Mouse (Mus musculus) adrenal gland, adult (tissue): ENCODE measurements around the gene Lpin2.

Source experiments
- DNase-seq, 2 experiments: peaks; one replicate each; pipeline ENCODE4 v3.0.0; 2022 to 2023; ENCODE audit warnings: low spot score in 1 of 2; ENCODE audit not compliant: inconsistent age in 2 of 2

Lpin2 gene

DNA sequence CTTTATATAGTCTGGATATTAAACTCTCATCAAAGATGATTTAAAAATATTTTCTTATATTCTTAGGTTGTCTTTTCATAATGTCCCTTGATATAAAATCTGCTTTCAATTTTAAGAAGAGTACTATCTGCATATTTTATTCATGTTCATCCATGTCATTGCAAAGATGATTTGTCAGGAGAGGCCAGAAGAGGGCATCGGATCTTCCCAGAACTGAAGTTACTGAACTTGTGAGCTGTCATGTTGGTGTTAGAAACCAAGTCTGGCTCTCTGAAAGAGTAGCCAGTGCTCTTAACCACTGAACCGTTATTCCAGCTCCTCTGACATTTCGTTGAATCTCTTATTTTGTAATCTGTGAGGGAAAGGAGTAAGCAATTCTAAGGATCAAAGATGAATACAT, 17.0 kb downstream of the Lpin2 start:
- DNase-seq = no peak

DNA sequence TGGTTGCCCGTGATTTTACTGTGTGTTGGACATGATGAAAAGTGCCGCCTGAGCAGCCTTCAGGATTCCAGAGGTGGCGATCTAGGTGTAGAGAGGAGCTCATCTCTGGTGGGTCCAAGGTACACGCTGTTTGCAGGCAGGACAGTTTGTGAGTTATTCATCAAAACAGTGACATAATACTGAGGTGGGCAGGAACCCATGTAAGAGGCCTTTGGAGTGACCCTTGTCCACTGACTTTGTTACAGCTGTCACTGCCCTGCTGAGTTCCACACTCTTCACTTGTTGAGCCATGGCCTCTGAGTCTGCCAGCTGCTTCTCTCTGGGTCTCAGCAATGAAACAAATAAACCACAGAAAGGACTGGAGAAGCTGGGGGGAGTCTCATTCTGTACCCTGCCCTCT, 19.8 kb downstream of the Lpin2 start:
- no peak for DNase-seq

DNA sequence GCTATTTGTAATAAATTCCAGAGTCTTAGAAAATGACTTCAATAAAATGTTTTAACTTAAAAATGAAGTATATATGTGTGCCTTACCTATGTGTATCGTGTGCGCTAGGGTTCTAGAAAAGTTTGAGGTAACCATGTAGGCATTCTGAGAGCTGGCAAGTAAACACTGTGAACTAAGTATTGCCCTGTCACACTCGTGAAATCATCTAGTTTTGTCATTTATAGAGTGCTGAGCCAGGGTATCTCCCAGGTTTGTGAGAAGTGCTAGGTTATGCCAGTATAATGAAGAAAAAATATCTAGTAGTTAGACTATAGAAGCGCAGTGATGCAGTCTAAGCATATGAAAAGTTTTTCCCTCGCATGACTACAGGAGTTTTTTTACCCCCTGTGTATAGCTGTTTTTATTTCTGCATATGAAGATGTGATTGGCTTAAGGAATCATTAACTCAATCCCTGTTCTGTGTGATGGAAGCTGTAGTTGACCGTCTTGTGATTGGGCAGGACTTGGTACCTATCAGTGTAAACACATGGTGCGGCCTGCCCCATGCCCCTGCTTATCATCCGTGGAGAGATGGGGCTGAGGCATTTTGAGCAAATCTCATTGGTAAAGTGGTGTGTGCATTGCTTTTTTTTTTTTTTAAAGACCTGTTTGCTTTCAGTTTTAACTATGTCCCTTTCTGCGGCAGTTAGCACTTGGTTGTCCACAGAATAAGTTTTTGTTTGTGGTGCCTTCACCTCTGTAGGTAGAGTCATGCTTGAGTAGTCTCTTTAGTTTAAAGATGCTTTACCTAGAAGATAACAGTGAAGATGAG, 21.8 kb downstream of the Lpin2 start:
- no peak for DNase-seq

DNA sequence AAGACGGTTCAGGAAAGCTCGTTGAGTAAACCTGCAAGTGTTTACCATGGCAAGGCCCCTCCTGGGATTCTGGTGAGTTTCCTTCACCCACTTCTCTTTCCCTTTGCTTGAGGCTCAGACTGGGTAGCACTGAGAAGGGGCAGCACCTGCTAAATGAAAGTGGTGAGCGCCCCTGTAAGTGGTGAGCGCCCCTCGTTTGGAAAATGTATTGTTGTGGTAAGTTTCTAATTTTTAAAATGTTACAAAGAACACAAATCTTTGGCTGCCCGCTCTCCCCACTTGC, 22.4 kb downstream of the Lpin2 start:
- no peak for DNase-seq

DNA sequence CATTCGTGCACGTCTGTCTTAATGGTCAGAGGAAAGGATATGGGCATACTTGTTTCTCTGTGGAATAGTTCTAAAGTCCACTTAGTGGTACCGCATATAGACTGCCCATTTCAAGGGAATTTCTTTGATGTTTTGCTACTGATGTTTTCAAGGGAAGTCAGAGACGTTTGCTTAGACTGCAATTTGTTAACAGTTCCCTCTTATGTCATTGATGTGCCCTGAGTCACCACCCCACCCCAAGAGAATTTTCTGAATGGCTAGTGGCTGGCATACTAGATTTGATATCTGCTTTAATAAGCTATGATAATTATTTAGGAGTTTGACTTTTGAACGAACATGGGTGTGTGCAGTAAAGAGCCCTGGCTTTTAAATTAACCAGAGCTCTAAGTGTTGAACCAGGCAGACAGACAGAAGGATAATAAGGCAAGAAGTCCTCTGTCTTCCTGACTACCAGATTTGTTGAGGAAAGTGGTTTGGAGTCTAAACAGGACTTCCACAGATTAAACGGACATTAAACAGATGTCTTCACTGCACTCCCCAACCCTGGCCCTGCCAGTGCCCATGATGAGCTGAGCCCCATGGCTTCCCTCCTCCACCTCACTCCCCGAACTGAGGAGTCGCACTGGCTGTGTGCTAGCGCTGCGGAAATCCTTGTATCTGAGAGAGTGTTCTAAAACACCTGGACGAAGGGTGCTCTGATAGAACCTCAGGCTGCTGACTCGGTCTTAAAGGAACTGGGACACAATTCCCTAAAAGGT, 24.0 kb downstream of the Lpin2 start:
- peak in 1 of 2 experiments; percentile 72 for DNase-seq

DNA sequence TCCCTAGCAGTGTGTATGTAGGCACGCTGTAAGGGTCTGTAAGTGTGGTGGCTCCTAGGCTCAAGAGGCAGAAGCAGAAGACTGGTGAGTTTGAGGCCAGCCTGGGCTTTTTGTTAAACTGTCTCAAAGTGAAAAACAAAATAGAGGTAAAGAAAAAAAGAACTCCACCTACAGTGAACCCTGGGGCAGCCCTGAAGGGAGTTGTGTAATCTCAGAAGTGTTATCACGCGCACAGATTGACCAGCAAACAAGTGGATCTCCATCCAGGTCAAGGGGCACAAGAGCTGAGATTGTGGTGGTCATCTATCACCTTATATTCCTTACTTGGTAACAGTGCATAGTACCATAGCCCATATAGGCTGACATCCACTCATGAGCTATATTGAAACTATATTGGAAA, 24.9 kb downstream of the Lpin2 start:
- no peak for DNase-seq

DNA sequence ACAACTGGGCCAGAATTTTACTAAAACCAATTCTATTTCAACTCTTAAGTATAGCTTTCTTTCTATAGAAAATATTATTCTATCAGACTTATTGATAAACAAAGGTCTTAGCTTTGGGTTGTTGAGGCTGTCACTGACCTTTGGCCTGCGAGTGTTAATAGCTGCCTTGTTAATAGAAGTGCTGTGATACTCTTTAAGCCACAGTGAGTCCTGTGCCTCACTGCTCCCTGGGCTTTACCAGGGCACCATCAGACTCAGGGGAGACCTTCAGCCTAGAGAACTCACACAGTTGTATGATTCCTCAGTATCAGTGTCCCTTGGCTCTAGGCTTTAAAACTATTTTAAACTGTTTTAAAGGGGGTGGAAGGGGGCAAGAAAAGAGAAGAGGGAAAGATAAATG, 26.0 kb downstream of the Lpin2 start:
- no peak for DNase-seq

DNA sequence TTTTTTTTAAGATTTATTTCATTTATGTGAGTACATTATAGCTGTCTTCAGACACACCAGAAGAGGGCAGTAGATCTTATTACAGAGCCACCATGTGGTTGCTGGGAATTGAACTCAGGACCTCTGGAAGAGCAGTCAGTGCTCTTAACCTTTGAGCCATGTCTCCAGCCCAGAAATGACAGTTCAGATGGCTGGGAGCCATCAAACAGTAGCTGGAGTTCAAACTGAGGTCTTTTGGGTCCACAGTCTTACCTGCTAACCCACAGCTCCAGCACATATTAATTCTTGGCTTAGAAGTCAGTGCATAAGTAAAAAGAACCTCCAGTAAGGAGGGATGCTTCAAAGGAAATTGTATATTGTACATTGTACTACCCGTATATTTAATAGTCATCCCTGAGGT, 26.6 kb downstream of the Lpin2 start:
- DNase-seq = no peak

DNA sequence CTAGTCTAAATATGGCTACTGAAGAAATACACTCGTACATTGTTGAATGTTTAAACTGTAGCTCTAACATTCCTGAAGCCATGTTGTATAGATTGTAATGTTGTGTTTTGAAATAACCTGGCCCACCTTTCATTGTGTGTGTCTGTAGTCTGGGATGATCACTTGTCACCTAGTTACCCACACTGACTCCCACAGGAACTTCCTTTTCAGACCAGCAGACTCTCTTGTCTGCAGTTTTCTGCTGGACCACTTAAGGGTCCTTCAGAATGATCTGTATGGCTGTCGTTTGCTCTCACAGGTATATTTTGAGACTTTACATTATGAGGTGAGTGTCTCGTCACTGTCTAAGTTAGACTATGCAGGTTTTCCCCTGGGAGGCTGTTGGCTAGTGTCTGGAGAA, 27.6 kb downstream of the Lpin2 start:
- DNase-seq = no peak

DNA sequence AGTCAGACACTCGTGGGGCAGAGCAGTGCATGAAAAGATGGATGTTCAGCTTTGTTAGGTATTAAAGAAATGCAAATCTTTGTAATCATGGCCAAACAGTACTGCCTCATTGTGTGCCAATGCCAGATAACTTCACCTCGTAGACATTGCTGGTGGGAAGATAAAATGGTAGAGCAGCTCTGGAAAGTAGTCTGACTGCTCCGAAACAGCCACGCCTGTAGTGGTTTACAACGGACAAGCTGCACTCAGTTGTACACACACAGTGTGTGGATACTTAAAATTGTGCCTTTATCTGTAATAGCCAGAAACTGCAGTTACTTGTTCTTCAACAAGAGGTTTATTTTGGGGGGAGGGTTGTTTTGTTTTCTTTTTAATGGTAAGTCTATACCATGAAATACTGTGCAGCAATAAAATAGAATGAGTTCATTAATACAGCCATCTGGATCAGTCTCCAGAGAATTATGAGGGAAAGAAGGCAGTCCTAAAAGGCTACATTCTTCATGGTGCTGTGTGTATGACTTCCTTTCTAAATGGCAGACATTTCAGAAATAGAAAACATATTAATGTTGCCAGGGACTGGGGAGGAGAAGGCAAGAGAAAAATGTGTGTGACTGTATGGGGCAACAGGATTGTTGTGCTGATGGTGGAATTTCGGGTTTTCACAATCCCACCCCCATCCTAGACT, 29.7 kb downstream of the Lpin2 start:
- no peak for DNase-seq

DNA sequence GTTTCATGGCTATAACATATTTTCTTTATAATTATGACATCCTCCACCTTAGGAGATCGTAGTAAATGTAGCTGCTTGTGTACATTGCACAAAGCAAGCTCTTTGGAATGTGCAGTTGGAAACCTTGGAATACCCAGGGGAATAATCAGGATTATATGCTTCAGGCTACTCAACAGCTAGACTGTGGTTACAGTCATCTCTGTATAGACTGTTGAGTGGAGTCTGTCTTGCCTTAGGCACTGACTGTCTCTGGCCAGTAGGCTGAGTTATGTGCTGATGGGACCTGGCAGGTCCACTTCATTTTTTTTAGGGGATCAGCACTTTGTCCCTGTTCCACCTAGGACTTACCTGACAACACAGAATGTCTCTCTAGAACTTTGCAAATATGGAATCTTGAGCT, 31.3 kb downstream of the Lpin2 start:
- DNase-seq = no peak

DNA sequence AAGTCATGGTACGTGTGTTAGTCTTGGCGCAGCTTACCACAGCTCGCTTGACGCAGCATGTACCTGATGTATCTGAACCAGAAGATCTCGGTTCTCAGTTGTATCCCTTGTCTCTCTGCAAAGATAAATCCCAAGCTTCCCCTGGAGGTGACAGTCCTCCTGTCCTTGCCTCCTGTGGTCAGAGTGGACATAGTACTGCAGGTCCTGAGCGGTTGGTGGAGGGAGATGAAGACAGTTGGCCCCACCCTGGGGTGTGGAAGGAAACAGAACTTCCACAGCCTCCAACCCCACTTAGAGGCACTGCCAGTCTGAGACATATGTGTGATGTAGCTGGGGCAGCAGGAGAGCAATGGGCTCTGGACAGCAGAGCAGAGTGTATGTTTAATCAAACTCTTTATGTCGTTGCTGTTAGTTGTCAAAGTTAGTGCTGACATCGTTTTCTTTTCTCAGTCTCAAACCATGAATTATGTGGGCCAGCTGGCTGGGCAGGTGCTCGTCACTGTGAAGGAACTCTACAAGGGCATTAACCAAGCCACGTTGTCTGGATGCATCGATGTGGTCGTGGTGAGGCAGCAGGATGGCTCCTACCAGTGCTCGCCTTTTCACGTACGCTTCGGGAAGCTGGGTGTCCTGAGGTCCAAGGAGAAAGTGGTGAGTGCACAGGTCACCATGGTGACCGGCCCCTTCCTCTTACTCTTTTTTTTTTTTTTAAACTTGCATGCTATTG, 32.3 kb downstream of the Lpin2 start:
- no peak for DNase-seq

DNA sequence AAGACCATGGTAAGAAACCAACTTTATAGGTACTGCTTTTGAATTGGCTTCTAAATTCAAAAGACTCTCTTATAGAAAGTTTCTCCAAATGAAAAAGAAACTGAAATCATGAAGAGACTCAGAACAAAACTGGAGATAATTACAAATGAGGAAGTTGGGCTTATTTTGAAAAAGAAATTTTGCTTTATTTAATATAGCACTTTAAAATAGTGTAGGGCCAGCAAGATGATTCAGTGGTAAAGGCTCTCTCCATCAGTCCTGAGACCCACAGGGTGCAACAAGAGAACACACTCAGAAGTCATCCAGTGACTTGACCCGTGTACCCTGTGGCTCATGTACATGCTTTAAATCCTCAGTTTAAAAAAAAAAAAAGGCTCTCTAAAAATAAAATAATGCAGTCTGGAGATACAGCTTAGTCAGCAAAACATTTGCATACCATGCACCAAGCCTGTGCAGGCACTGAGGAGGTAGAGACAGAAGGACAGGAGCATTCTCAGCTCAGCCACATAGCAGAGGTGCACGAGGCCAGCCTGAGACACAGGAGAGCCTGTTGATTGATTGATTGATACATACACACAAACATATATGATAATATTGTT, 33.0 kb downstream of the Lpin2 start:
- DNase-seq = no peak

DNA sequence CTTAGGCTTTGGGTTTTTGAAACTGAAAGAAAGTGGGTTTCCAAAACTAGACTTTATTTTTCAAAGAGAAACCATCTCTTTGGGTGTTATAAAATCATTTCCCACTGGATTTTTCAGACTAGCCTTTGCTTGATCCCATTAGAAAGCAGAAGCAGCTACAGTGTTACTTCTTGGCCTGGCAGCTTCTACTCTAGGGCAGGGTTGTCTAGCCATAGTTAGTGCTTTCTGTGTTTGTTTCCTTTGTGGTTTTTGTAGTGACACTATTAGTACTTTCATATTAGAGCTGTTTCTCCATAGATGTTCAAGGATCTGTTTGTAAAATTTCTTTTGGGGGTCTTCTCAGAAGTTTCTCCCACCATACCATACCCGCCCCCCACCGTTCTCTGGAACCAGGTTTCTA, 33.9 kb downstream of the Lpin2 start:
- no peak for DNase-seq

DNA sequence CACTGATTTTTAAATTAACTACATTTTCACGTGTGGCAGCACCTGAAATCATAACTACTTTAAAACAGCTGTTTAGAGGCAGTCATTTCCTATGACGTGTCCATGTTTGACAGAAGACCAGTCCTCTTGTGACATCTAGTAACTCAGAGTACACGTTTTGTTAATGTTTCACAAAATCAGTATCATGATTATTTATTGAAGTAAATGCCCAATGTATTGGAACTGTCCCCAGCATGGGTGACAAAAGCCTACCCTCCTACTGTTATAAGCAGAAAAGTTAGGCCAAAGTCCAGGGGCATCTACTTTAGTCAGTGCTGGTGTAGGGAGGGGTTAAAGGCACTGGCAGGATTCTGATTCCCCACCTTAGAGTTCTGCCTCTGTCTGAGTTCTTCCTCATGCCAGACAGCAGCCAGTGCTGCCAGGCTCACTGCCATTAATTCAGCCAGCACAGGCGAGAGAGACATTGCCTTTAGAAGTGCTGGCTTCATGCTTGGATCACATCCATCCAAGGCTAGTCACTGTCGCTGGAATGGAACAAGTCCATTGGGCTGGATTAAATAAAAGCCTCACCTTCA, 34.8 kb downstream of the Lpin2 start:
- DNase-seq = no peak

DNA sequence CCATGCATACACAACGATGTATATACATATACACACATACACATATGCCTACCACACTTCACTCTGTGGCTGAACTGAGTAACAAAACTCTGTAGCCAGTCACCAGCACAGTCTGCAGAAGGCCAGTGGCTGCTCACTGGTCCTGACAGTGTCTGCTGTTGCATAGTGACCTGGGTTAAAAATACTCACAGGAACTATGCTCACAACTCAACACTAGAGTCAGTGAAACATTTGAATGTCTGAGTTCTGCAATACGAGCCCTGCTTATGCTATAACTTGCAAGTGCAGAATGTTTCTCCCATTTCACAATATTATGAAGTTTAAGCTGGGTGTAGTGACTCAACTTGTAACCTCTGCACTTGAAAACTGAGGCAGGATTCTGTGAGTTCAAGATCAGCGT, 39.0 kb downstream of the Lpin2 start:
- no peak for DNase-seq

DNA sequence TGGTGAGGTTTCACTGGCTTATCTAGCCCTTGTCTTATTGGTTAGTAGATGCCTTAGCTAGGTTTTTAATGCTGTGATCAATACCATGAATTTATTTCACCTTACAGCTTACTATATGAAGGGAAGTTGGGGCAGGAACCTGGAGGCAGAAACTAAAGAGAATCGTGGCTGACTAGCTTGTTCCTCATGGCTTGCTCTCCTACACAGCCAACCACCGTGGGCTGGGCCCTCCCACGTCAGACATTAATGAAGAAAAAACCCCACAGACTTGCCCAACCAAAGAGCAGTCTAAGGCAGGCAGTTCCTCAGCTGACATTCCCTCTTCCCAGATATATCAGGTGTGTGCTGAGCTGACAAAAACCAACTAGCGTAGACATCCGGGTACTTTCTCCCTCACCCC, 41.3 kb downstream of the Lpin2 start:
- no peak for DNase-seq

DNA sequence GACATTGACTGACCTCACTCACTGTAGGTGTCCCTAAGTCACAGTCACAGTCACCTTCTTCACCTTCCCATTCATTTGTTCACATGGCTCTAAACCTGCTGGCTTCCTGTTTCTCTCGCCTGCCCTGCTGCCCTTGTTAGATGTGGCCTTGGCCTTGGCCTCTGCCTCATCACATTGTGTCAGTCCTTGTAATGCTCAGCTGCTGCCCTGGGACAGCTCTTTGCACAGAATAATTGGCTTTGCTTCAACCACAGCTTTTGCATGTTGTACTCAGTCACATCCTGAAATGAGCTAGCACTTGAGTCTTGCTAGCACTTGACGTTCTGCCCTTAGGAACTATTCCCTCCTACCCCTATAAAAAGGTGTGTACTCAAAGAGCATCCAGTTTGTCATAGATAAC, 42.2 kb downstream of the Lpin2 start:
- DNase-seq = peak; percentile 52 to 82

DNA sequence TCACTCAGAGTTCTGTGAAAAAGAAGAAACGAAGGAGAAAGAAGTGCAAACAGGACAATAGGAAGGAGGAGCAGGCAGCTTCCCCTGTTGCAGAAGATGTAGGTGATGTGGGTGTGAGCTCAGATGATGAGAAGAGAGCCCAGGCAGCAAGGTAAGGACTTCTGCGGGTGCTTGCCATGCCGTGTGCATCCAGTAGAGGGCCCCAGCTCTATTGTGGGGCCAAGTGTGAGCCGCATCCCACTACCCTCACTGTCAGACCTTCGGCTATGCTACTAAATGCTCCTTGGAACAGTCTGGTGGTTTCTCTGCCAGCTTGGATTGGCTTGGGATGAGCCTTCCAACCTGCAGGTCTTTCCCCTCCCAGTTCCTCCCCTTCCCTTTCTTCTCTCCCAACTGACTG, 42.7 kb downstream of the Lpin2 start:
- peak in 1 of 2 experiments; percentile 65 for DNase-seq

DNA sequence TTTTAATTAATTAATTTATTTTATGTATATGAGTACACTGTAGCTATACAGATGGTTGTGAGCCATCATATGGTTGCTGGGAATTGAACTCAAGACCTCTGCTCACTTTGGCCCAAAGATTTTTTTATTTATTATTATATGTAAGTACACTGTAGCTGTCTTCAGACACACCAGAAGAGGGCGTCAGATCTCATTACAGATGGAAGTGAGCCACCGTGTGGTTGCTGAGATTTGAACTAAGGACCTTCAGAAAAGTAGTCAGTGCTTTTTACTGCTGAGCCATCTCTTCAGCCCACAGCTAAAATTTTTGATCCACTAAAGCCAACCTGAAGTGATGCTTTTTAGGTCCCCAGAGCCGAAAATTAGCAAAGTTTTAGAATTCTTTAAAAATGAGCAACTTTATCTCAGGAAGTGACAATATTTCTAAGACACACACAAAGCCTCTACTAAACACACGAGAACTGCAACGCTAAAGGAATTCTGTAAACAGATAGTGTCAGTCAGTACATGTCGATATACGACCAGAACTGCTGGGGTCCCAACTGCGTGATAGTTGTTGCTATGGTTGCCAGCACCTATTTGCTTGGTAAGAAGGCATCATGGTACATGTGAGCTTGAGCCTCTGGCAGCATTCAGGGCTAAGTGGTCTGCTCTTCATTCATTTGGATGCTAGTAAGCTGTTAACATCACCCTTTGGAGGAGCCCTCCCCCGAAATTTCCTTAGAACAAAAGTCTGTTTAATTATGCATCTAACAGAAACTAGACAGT, 45.0 kb downstream of the Lpin2 start:
- no peak for DNase-seq
